Mouse (Mus musculus) ZHBTc4 (cell line): ENCODE measurements around the gene Wfdc5.

ENCODE experiments used
- DNase-seq: peaks from one replicate; pipeline ENCODE4 v3.0.0-alpha.2; 2011; ENCODE audit warnings: low read depth, low spot score

The Wfdc5 gene

DNA sequence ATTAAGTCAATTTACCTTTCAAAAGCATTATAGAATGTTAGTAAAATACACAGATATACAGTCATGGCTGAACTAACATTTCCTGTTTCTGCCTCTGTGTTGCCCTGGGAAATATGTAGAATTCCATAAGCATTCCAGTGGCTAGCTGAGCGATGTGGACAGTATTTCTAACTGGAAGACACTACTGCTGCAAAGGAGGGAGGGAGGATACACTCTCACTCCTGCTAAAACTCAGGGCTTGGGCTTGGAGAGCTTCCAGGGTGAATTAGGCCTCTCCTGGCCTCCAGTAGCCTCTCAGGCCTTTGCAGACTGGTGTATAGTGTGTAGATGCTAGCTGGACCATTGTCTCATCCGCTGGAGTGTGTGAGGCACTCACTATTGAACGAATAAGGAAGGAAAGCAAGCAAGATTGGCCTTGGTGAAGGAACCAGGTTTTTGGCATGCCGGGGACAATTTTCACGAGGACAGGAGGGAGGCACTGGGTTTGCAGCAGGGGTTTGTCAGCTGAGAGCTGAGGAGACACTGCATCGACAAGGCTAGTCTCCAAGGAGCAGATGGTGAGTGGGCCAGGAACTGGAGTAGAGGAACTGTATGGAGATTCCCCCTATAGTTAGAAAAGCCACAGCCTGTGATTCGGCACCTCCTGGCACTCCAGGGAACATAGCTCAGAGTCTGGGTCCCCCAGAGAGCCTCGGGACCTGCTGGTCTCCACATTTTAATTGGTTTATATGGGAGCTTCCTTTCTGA, 7.7 kb downstream of the Wfdc5 start:
- no peak for DNase-seq

DNA sequence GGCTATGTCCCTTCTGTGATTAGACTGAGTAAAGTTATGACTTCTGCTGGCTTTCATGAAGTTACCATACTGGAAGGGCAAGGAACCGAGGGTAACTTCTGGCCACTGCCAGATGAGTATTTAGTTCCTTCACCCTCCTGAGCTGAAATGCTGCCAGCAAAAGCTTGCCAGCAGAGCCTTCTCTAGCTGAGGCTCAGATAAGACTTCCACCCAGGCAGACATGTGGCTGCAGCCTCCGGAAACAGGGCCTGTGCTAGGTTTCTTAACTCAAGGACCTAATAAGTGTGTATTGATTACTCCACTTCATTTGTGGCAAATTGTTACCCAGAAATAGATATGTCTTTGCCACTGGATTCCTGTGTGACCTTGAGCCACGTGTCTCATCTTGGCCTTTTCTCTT, 9.1 kb downstream of the Wfdc5 start:
- no peak for DNase-seq

DNA sequence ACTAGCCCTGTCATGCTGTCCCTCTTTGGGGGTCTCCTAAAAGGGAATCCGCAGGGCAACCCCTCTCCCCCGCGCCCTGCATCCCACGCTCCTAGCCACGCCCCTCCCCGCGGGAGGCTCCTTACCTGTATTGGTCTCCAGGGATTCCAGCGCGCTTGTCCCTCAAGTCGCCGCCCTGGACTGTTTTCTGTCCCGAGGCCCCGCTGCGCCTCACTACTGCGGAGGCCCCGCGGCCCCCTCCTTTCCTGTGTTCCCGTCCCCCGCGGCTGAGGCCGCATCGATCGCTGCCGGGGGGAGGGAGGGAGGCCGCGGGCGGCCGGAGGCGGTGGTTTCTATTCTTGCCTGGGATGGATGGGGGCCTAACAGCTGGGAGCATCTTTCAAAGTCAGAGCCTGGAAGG, 11.6 kb downstream of the Wfdc5 start, which contains the start of gene Kcns1:
TSS of gene Kcns1 (minus strand) at position 212 of the 400 bp plus-strand sequence.
- DNase-seq: no peak

GRCm38 (mm10) chr2:164170326-164170725, 12.2 kb downstream of the Wfdc5 start:
- no peak for DNase-seq

DNA sequence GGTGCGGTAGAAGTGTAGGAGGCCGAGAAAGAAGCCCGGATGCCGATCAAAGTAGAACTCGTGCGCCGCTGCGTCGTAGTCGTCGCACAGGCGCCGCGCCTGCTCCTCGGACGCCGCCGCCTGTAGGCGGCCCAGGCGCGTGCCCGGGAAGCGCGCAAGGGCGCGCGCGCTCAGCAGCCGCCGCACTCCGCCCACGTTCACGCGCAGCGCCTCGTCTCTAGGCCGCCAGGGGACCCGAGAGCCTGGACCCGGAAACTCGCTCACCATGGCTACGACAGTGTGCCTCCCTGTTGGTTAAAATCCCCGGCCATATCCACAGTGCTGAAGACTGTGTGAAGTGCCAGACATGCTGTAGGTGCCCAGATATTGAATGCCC, 14.0 kb downstream of the Wfdc5 start:
- DNase-seq: peak; percentile 82

- DNase-seq: peak; percentile 72
Observed at GRCm38 (mm10) chr2:164167752-164168570, 14.6 kb downstream of the Wfdc5 start.

DNA sequence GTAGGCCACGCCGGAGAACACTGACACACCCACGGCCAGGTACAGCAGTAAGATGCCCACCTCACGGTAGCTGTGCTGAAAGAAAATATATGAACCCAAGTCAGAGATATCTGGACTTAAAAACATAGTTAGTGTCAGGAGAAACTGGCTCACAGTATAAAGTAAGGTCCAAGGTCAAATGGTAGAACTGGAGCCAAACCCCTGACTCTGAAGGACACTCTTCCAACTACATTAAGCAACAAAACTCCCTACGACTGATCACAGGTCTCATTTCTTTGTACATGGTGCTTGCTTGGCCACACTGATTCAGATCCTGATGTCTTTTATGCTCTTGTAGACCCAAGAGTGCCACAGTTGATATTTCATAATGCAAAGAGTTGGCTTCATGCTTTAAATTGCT, 17.6 kb downstream of the Wfdc5 start:
- no peak for DNase-seq

- no peak for DNase-seq
Observed at GRCm38 (mm10) chr2:164161515-164162055, 21.0 kb downstream of the Wfdc5 start.

GRCm38 (mm10) chr2:164158838-164159237, 23.7 kb downstream of the Wfdc5 start:
- DNase-seq: no peak

GRCm38 (mm10) chr2:164156158-164156557, 26.4 kb downstream of the Wfdc5 start:
- DNase-seq: no peak

DNA sequence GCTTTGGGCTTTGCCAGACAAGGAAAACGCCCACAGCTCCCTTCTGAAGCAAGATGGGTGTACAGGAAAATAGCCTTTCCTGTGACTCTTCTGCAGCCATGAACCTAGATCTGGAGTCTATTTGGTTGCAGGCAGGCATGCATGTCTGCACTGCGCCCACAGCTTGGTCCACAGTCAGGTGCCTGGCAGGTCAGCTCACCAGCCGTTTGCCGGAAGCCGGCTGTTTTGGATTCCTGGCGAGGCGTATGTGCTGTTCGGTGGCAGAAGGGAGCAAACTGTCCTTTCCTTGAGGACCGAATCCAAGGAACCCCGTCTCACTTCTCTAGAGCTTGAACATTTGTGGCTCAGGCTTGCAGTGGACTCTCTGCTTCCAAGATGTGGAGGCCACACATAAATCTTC, 28.5 kb downstream of the Wfdc5 start:
- DNase-seq: no peak

GRCm38 (mm10) chr2:164152341-164152740, 30.2 kb downstream of the Wfdc5 start:
- no peak for DNase-seq

- peak; percentile 66 for DNase-seq
Observed at GRCm38 (mm10) chr2:164150086-164150760, 32.3 kb downstream of the Wfdc5 start.

- DNase-seq: no peak
Observed at GRCm38 (mm10) chr2:164146556-164146955, 36.0 kb downstream of the Wfdc5 start.

DNA sequence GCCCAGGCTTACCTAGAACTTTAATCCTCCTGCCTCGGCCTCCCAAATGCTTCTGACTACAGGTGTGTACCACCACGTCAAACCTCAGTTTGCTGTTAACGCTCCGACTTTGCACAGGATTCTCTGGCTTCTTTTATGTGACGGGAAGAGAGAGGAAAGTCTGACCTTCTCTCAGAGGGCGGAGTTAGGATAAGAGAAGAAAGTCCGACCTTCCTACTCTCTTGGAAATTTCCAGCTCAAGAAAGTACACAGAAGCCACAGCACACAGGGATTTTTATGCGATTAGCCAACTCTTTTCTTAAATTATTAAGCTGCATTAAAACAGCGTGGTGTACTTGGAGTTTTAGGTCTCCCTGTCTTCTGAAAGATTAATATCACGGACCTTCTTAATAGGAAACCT, 38.0 kb downstream of the Wfdc5 start:
- DNase-seq: no peak

- DNase-seq: no peak
Observed at GRCm38 (mm10) chr2:164144025-164144424, 38.5 kb downstream of the Wfdc5 start.

DNA sequence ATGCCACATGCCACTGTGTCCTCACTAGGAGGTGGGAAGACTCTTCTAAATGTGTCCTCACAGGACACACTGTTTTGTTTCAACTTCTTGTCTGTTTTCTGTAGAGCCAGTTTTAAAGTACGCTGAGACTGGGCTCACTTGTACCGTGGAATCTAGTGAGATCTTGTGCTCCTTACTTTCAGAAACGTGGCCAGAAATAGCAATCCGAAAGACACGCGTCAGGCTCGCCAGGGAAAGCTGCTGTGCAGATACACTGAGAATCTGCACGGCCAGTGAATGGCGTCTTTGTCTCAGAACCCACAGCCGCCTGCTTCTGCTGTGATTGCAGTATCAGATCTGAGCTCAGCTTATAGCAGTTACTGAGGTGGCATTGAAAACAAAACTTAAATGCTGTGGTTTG, 40.5 kb downstream of the Wfdc5 start:
- no peak for DNase-seq

- DNase-seq: no peak
Observed at GRCm38 (mm10) chr2:164137754-164138153, 44.8 kb downstream of the Wfdc5 start.

GRCm38 (mm10) chr2:164136393-164136792, 46.1 kb downstream of the Wfdc5 start:
- DNase-seq: no peak

- DNase-seq: no peak
Observed at GRCm38 (mm10) chr2:164135367-164135766, 47.2 kb downstream of the Wfdc5 start.

DNA sequence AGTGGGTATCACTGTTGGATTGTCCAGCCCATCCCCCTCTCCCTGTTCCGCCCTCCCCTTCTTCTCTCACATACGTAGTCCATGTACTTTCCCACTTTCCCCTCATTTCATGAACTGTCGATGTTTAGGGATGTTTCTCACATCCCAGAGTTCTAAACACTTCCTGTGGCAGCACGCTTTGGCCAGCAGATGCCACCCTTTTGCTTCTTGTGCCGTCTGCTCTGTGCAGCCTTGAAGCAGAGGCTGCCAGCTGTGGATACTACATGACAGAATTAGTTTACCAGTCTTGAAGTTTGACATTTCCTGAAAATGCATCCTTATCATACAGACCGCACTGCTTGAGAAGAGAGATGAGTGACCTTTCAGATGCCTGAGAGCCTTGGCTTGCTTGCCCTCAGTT, 48.0 kb downstream of the Wfdc5 start:
- no peak for DNase-seq

DNA sequence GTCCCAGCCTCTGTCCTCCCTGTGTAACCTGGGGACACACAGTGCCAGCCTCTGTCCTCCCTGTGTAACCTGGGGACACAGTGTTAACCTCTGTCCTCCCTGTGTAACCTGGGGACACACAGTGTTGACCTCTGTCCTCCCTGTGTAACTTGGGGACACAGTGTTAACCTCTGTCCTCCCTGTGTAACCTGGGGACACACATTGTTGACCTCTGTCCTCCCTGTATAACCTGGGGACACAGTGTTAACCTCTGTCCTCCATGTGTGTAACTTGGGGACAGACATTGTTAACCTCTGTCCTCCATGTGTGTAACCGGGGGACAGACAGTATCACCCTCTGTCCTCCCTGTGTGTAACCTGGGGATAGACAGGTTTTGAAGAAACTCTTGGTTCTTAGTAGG, 51.0 kb downstream of the Wfdc5 start:
- no peak for DNase-seq
